Mouse (Mus musculus) bone marrow, adult 2 months (tissue): ENCODE results near the gene Ncam2. TPM values are rescaled to one million over a fixed set of nuclear protein-coding genes. Genes with fewer than 3 reads are reported as not detected.

Experiments used
- H3K27ac ChIP-seq: fragments of 200-500 bp; 2 replicates; pipeline ENCODE4 v1.5.1; 2012; ENCODE audit warnings: low read depth, mild to moderate bottlenecking, control low read depth, inconsistent platforms, low read length; ENCODE audit not compliant: control insufficient read depth, poor library complexity, insufficient read depth
- H3K4me1 ChIP-seq: fragments of 200-500 bp; 2 replicates; pipeline ENCODE4 v1.6.1; 2011; ENCODE audit warnings: low read length; ENCODE audit not compliant: control insufficient read depth, insufficient read depth
- H3K4me3 ChIP-seq: fragments of 200-500 bp; replicated peaks from 2 replicates; pipeline ENCODE3; 2011; ENCODE audit warnings: mild to moderate bottlenecking, low read depth, low read length, control low read depth; ENCODE audit not compliant: control insufficient read depth
- CTCF ChIP-seq: fragments of 200-500 bp; IDR thresholded peaks from 2 replicates; pipeline ENCODE4 v1.5.1; 2011; ENCODE audit warnings: low read length, control low read depth; ENCODE audit not compliant: control insufficient read depth, insufficient read depth
- POLR2A ChIP-seq: fragments of 200-500 bp; IDR thresholded peaks from 2 replicates; pipeline ENCODE4 v1.6.1; 2011; ENCODE audit warnings: low read depth, mild to moderate bottlenecking, control low read depth, low read length, borderline replicate concordance; ENCODE audit not compliant: control insufficient read depth
- WGBS: fragments of 180-500 bp; shearing (Covaris S2); methylation state at CpG from one replicate; pipeline ENCODE4 v1.1.7; 2018; 5-methylcytosine and 5-hydroxymethylcytosine counted together
- polyA plus RNA-seq: library from polyadenylated mRNA; stranded (reverse); fragments of >200 nt; gene quantifications from 2 replicates; pipeline ENCODE4 v1.2.4, GENCODE M21; 2011; ENCODE audit warnings: low replicate concordance; ENCODE audit not compliant: missing spikeins, insufficient read depth, insufficient read length

The Ncam2 gene
- polyA plus RNA-seq, 1 experiment = not detected

DNA sequence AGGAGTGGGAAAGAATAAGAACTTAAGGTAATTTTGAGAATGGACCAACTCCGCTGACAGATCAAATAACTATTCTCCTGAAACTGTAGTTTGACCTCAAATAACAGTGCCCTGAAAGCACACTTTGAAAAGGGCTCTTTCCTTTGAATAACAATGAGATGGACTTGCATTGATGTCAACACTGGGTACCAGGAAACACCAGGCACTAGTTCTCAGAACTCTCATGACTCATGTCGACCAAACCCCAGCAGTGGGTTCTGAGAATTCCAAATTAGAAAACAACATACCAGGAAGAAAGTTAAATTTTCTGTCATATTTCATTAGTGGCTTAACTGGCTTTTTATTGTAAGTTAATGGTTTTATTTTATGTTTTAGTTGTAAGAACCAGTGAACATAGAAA lies 165.4 kb downstream of the Ncam2 start:
- H3K4me1 ChIP-seq = no peaks in the 10 kb centered on the region
- no peak overlapping the region for H3K4me3 ChIP-seq
- TF ChIP-seq CTCF = no peak
- no peak for TF ChIP-seq POLR2A
- 48% methylated on average over 2 of the region's 2 CpGs for WGBS
- H3K27ac ChIP-seq = no peak overlapping the region

DNA sequence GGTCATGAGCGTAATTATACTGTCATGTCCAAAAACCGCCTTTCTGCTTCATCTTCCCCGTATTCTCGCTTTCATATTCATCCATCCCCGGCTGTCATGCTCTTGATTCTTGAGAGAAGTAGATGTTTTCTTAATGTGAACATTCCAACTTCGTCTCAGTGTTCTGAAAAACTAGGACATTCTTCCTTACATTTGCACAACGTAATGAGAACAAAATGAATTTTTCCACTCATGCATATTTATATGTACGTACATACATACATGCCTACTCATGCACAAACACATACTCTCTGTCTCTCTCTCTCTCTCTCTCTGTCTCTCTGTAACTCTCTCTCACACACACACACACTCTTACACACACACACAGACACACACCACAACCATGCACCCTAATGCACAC lies 173.7 kb downstream of the Ncam2 start:
- WGBS = 83% methylated on average over 8 of the region's 8 CpGs

GRCm38 (mm10) chr16:81380434-81380833 lies 179.9 kb downstream of the Ncam2 start:
- no peaks in the 10 kb centered on the region for H3K4me1 ChIP-seq
- no peak overlapping the region for H3K4me3 ChIP-seq
- H3K27ac ChIP-seq = no peak overlapping the region
- whole genome bisulfite sequencing = 85% methylated on average over 4 of the region's 4 CpGs
- TF ChIP-seq CTCF (no peak), POLR2A (no peak)

More for the DNA sequence above, 173.7 kb downstream of the Ncam2 start:
- no peak overlapping the region for H3K4me3 ChIP-seq
- H3K27ac ChIP-seq = no peak overlapping the region
- no peak for TF ChIP-seq POLR2A
- TF ChIP-seq CTCF = no peak
- H3K4me1 ChIP-seq = no peaks in the 10 kb centered on the region

- TF ChIP-seq POLR2A (no peak), CTCF (no peak)
- Histone ChIP-seq H3K4me1 (no peaks in the 10 kb centered on the region), H3K27ac (no peak overlapping the region), H3K4me3 (no peak overlapping the region)
- WGBS = 83% methylated on average over 2 of the region's 2 CpGs
These were observed 188.1 kb downstream of the Ncam2 start for GRCm38 (mm10) chr16:81388646-81389045.

- no peak for TF ChIP-seq POLR2A
- WGBS = 78% methylated on average over 7 of the region's 7 CpGs
- Histone ChIP-seq H3K4me1 (peaks cover 1% of the 10 kb centered on the region; the same call in 1 of the 2 replicates), H3K4me3 (no peak overlapping the region), H3K27ac (no peak overlapping the region)
These were observed 234.1 kb downstream of the Ncam2 start for GRCm38 (mm10) chr16:81434559-81434958.

DNA sequence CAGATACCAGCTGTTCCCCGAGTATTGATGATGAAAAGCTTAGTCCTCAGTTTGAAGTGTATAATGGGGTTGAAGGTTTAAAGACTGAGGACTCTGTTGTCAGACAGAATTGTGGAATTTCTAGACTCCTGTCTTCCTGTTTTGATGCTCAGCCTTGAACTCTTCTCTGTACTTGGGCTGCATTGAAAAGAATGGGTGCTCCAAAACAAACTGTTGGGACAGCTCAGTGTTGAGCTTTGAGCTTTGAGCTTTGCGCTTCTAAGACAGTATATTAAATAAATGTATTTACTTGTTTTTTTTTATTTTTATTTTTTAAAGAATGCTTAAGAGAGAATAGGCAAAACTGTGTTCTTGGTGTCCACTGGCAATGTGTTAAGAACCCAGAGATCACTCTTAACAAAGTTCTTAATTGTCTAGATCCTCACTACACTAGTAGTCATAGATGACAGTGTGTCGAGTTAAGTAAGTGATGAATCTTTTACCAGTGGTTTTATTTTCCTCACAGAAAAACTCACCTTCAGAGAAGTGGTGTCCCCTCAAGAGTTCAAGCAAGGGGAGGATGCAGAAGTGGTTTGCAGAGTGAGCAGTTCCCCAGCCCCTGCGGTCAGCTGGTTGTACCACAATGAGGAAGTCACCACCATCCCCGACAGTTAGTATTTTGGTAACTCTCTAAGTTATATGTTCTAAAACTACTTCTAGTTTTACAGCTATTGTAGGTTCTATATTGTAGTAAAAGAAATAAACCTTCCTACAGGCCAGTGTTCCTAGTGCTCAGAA lies 236.8 kb downstream of the Ncam2 start:
- H3K4me3 ChIP-seq = no peak overlapping the region
- H3K4me1 ChIP-seq = peaks cover 1% of the 10 kb centered on the region; the same call in 1 of the 2 replicates
- 31% methylated on average over 5 of the region's 5 CpGs for WGBS
- TF ChIP-seq CTCF = no peak
- TF ChIP-seq POLR2A = no peak
- H3K27ac ChIP-seq = no peak overlapping the region

DNA sequence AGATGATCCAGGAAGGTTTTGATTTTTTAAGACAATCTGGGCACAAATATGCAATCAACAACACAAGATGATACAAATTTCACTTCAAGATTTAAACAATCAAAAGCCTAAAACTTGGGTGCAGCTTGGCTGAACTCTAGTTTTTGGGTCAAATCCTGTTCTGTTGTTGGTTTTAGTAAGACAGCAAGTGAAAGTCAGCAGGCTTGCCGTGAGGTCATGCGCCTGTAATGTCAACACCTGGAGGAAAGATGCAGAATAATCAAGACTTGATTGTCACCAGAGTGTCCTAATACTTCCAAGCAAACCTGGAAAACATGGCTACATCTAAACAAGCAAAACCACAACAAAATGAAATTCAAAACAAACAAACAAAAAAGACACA lies 237.4 kb downstream of the Ncam2 start:
- WGBS = 38% methylated on average over 2 of the region's 2 CpGs
- no peak for TF ChIP-seq CTCF
- TF ChIP-seq POLR2A = no peak
- no peak overlapping the region for H3K27ac ChIP-seq
- H3K4me3 ChIP-seq = no peak overlapping the region
- peaks cover 1% of the 10 kb centered on the region; the same call in 1 of the 2 replicates for H3K4me1 ChIP-seq

- Histone ChIP-seq H3K27ac (no peak overlapping the region), H3K4me1 (no peaks in the 10 kb centered on the region), H3K4me3 (no peak overlapping the region)
- no peak for TF ChIP-seq CTCF
- TF ChIP-seq POLR2A = no peak
- WGBS = 67% methylated on average over 5 of the region's 5 CpGs
These were observed 250.4 kb downstream of the Ncam2 start for GRCm38 (mm10) chr16:81450851-81451250.

DNA sequence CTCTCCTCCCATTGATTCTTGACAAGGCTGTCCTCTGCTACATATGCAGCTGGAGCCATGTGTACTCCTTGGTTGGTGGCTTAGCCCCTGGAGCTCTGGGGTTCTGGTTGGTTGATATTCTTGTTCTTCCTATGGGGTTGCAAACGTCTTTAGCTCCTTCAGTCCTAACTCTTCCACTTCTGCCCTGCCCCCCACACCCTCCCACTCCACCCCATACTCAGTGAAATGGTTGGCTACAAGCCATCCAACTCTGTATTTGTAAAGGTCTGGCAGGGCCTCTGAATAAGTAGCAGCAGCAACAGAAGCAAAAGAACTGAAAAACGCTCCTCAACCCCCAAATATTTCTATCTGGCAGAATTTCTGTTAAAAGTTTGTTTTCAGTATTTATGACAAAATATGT lies 252.5 kb downstream of the Ncam2 start:
- H3K4me3 ChIP-seq = no peak overlapping the region
- H3K27ac ChIP-seq = no peak overlapping the region
- no peaks in the 10 kb centered on the region for H3K4me1 ChIP-seq
- TF ChIP-seq POLR2A = no peak
- WGBS = 58% methylated on average over 2 of the region's 2 CpGs
